Mouse (Mus musculus) heart, embryonic 11.5 days (tissue): ENCODE measurements around the gene 1190005I06Rik. TPM values are rescaled to one million over a fixed set of nuclear protein-coding genes. Genes with fewer than 3 reads are reported as not detected.
"Not testable (repeated sequence)": the region's sequence is repeated elsewhere in the genome, so short reads cannot be mapped to it uniquely, and the experiment has no call there.

ENCODE experiments used
- ATAC-seq: fragments of 200-750 bp; cut with Nextera tagmentation; replicated peaks from 2 replicates; pipeline ENCODE4 v1.8.0; 2017; ENCODE audit warnings: moderate library complexity; ENCODE audit not compliant: insufficient number of reproducible peaks, low FRiP score, low TSS enrichment
- H3K27ac ChIP-seq: fragments of 300-500 bp; sonication (generic); 2 replicates; pipeline ENCODE4 v1.5.1; 2014; ENCODE audit warnings: mild to moderate bottlenecking, low read depth, low read length
- H3K27me3 ChIP-seq: fragments of 300-500 bp; sonication (generic); 2 replicates; pipeline ENCODE4 v1.6.1; 2014; ENCODE audit warnings: mild to moderate bottlenecking, low read length, mixed read lengths; ENCODE audit not compliant: control insufficient read depth, insufficient read depth
- H3K36me3 ChIP-seq: fragments of 300-500 bp; sonication (generic); 2 replicates; pipeline ENCODE4 v1.6.1; 2014; ENCODE audit warnings: mild to moderate bottlenecking, low read length, moderate library complexity, mixed read lengths; ENCODE audit not compliant: control insufficient read depth, insufficient read depth
- H3K4me1 ChIP-seq: fragments of 300-500 bp; sonication (generic); 2 replicates; pipeline ENCODE4 v1.6.1; 2014; ENCODE audit warnings: low read length; ENCODE audit not compliant: control insufficient read depth, insufficient read depth
- H3K4me2 ChIP-seq: fragments of 300-500 bp; sonication (generic); 2 replicates; pipeline ENCODE4 v1.6.1; 2014; ENCODE audit warnings: mild to moderate bottlenecking, moderate library complexity
- H3K4me3 ChIP-seq: fragments of 300-500 bp; sonication (generic); 2 replicates; pipeline ENCODE4 v1.5.1; 2014; ENCODE audit warnings: low read depth, low read length
- H3K9ac ChIP-seq: fragments of 300-500 bp; sonication (generic); 2 replicates; pipeline ENCODE4 v1.6.1; 2014; ENCODE audit warnings: mild to moderate bottlenecking, low read depth, low read length, moderate library complexity
- H3K9me3 ChIP-seq: fragments of 300-500 bp; sonication (generic); replicated peaks from 2 replicates; pipeline ENCODE4 v1.6.1; 2016; ENCODE audit warnings: low read length; ENCODE audit not compliant: control insufficient read depth
- WGBS: fragments of 180-500 bp; shearing (Covaris S2); extraction: QIAGEN DNeasy Blood & Tissue Kit; methylation state at CpG from one replicate; pipeline ENCODE4 v1.1.7; 2014; ENCODE audit not compliant: insufficient replicate concordance; 5-methylcytosine and 5-hydroxymethylcytosine counted together
- polyA plus RNA-seq: library from polyadenylated mRNA; unstranded; fragments of >200 nt; fragmentation: Nextera tagmentation; extraction: Ambion mirVana; gene quantifications from 2 replicates; pipeline ENCODE4 v1.2.1, GENCODE M21; 2014

1190005I06Rik gene
- polyA plus RNA-seq, 1 experiment from 2014 or later: 4.6 TPM

- ATAC-seq: no peak
- Histone ChIP-seq H3K4me1 (no peaks in the 10 kb centered on the region; the same call in 1 of the 2 replicates), H3K4me2 (no peak overlapping the region), H3K27ac (no peak overlapping the region), H3K36me3 (no peaks in the 10 kb centered on the region), H3K9ac (no peak overlapping the region), H3K27me3 (peaks cover 12% of the 10 kb centered on the region), H3K9me3 (no peaks in the 10 kb centered on the region), H3K4me3 (no peak overlapping the region)
- 82% methylated on average over 8 of the region's 8 CpGs for WGBS
These were observed 38.2 kb upstream of the 1190005I06Rik start for GRCm38 (mm10) chr8:120685591-120685990.

DNA sequence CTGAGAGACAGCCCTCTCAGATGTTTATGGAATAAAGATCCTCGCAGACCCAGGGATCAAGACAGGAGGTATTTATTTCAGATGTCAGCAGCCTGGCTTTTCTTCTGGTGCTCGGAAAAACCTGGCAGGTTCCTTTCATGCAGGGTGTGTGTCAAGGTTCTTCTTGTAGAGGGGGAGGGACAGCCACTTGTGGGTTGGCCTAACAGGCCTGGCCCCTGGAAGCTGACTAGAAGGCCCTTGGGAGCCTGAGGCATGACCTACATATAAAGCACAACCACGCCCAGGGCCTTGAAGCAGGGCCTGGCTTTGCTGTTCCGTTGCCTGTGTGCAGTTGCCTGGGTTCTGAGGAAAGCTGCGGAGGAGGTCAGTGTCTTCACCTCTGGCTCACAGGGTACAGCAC, 37.7 kb upstream of the 1190005I06Rik start:
- no peak overlapping the region for H3K27ac ChIP-seq
- H3K9me3 ChIP-seq: no peaks in the 10 kb centered on the region
- no peak overlapping the region for H3K4me3 ChIP-seq
- no peak for ATAC-seq
- peaks cover 12% of the 10 kb centered on the region for H3K27me3 ChIP-seq
- 62% methylated on average over 5 of the region's 5 CpGs for WGBS
- no peak overlapping the region for H3K4me2 ChIP-seq
- no peaks in the 10 kb centered on the region; the same call in 1 of the 2 replicates for H3K4me1 ChIP-seq
- no peaks in the 10 kb centered on the region for H3K36me3 ChIP-seq
- H3K9ac ChIP-seq: no peak overlapping the region

GRCm38 (mm10) chr8:120684082-120684481, 36.6 kb upstream of the 1190005I06Rik start:
- Histone ChIP-seq H3K27ac (no peak overlapping the region), H3K4me1 (no peaks in the 10 kb centered on the region; the same call in 1 of the 2 replicates), H3K9me3 (no peaks in the 10 kb centered on the region), H3K36me3 (no peaks in the 10 kb centered on the region), H3K4me2 (no peak overlapping the region), H3K9ac (no peak overlapping the region), H3K4me3 (no peak overlapping the region), H3K27me3 (peaks cover 12% of the 10 kb centered on the region)
- WGBS: 57% methylated on average over 5 of the region's 5 CpGs
- ATAC-seq: no peak

DNA sequence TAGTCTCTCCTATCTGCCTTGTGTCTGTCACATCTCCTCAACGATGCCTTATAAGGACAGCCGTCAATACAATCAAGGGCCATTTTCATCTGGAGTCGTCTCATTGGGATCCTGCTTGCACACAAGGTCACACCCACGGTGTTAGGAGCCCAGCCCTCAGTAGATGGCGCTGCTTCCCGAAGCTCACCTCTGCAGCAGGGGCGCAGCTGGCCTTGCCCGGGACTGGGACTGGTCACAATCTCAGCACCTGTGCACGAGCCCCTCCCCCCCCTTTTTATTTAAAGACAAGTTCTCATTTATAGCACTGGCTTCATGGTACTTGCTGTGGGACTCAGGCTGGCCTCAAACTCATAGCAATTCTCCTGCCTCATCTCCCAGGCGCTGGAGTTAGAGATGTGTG, 36.2 kb upstream of the 1190005I06Rik start:
- Histone ChIP-seq H3K27ac (no peak overlapping the region), H3K27me3 (peaks cover 8% of the 10 kb centered on the region), H3K9me3 (no peaks in the 10 kb centered on the region), H3K4me1 (no peaks in the 10 kb centered on the region; the same call in 1 of the 2 replicates), H3K4me3 (no peak overlapping the region), H3K36me3 (no peaks in the 10 kb centered on the region), H3K9ac (no peak overlapping the region), H3K4me2 (no peak overlapping the region)
- no peak for ATAC-seq
- 16% methylated on average over 10 of the region's 10 CpGs for whole genome bisulfite sequencing

DNA sequence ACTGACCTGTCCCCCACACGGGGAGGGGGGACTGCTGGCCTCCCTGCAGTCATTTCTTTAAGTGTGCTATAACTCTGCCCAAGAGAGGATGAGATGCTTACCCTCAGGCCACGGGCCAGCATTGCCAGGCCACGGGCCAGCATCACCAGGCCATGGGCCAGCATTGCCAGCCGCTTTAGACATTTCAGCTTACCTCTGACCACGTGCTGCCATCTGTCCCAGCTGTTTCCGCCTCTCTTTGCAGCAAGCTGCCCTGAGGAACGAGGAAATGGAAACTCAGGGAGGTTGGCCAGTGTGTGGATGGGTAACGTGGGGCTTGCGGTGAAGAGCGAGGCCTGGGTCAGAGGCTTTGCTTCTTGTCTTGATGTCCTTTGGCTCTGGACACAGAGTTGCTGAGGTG, 33.7 kb upstream of the 1190005I06Rik start:
- no peak for ATAC-seq

GRCm38 (mm10) chr8:120680405-120680804, 33.0 kb upstream of the 1190005I06Rik start:
- not testable (repeated sequence) for H3K27me3 ChIP-seq, H3K9me3 ChIP-seq, H3K4me3 ChIP-seq, H3K27ac ChIP-seq, ATAC-seq, H3K4me1 ChIP-seq, H3K9ac ChIP-seq, H3K36me3 ChIP-seq, H3K4me2 ChIP-seq
- WGBS: 51% methylated on average over 7 of the region's 7 CpGs

More for the DNA sequence above, 33.7 kb upstream of the 1190005I06Rik start:
- H3K4me1 ChIP-seq: no peaks in the 10 kb centered on the region; the same call in 1 of the 2 replicates
- no peak overlapping the region for H3K4me2 ChIP-seq
- H3K27ac ChIP-seq: no peak overlapping the region
- 76% methylated on average over 10 of the region's 10 CpGs for WGBS
- H3K9me3 ChIP-seq: no peaks in the 10 kb centered on the region
- H3K27me3 ChIP-seq: peaks cover 2% of the 10 kb centered on the region
- no peaks in the 10 kb centered on the region for H3K36me3 ChIP-seq
- H3K9ac ChIP-seq: no peak overlapping the region
- no peak overlapping the region for H3K4me3 ChIP-seq

- Histone ChIP-seq H3K9ac (no peak overlapping the region), H3K27ac (no peak overlapping the region), H3K4me2 (no peak overlapping the region)
These were observed 32.4 kb upstream of the 1190005I06Rik start for GRCm38 (mm10) chr8:120679629-120680387.

DNA sequence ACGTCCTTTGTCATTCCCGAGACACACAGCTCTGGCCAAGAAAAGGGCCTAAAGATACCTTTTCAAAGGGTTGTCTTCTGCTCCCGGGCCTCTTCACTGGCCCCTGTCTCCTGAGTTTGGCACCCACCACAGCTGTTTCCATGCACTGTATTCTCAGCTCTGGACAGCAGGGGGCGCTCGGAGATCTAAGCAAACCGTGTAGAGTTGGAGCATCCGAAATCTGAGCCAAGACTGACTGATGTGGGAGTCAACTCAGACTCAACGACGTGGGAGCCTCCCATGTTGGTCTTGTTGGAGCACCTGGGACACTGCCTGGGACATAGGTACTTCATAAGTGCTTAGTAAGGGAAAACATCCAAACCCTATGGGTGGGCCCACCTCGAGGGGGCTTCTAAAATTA, 31.0 kb upstream of the 1190005I06Rik start:
- no peak overlapping the region for H3K9ac ChIP-seq
- peaks cover 7% of the 10 kb centered on the region for H3K36me3 ChIP-seq
- peaks cover 2% of the 10 kb centered on the region; the same call in 1 of the 2 replicates for H3K27me3 ChIP-seq
- ATAC-seq: no peak
- 14% methylated on average over 10 of the region's 10 CpGs for WGBS
- no peak overlapping the region for H3K4me2 ChIP-seq
- H3K9me3 ChIP-seq: no peaks in the 10 kb centered on the region
- H3K4me3 ChIP-seq: no peak overlapping the region
- no peak overlapping the region for H3K27ac ChIP-seq
- H3K4me1 ChIP-seq: no peaks in the 10 kb centered on the region

More at GRCm38 (mm10) chr8:120679629-120680387, 32.4 kb upstream of the 1190005I06Rik start:
- no peaks in the 10 kb centered on the region for H3K9me3 ChIP-seq
- H3K36me3 ChIP-seq: no peaks in the 10 kb centered on the region
- WGBS: 24% methylated on average over 11 of the region's 11 CpGs
- H3K27me3 ChIP-seq: peaks cover 2% of the 10 kb centered on the region
- no peaks in the 10 kb centered on the region; the same call in 1 of the 2 replicates for H3K4me1 ChIP-seq
- no peak for ATAC-seq
- H3K4me3 ChIP-seq: no peak overlapping the region

- Histone ChIP-seq H3K36me3 (peaks cover 26% of the 10 kb centered on the region), H3K27me3 (no peaks in the 10 kb centered on the region), H3K4me1 (peaks cover 3% of the 10 kb centered on the region; the same call in 1 of the 2 replicates), H3K4me2 (no peak overlapping the region), H3K9me3 (no peaks in the 10 kb centered on the region), H3K27ac (no peak overlapping the region), H3K9ac (no peak overlapping the region), H3K4me3 (no peak overlapping the region)
- 67% methylated on average over 8 of the region's 8 CpGs for WGBS
- no peak for ATAC-seq
These were observed 28.3 kb upstream of the 1190005I06Rik start for GRCm38 (mm10) chr8:120675718-120676117.
